Comparison of ENCODE assay signal across 13 mouse cellular contexts in the genomic region with DNA sequence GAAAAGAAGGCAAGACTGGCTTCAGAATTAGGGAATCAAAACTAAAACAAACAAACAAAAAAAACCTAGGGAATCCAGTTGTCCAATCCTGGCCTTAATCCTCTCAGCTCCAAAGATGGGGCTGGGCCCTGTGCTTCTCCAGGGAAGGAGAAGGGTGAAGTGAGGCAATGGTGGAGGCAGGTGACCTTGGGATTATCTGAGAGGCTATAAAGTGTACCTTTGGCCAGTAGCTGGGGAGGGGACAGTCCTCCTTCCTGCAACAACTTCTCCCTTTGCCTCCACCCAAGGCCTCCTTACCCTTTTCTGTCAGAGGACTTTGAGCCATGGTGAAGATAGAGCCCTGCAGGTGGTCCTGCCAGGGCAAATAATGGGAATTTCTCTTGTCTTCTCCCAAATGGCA. TPM values are rescaled to one million over a fixed set of nuclear protein-coding genes. Genes with fewer than 3 reads are reported as not detected.
A peak's percentile ranks its signal among the peaks of the same experiment; 100 is the strongest.
DNase-seq lines count a peak whose midpoint lies in the region; ATAC-seq and TF ChIP-seq lines count a peak whose summit lies in the region.
"Had no signal": no experiment of that assay in that cellular context is flagged by ENCODE, and none has a peak within 500 bp of the region (broad histone marks: within the 10 kb centered on the region; RNA-seq: fewer than 3 reads in every experiment).

No protein-coding gene starts in this region.

- no peak for TF ChIP-seq CTCF in liver, embryonic 14.5 days (IDR thresholded peaks at IDR 0.05; ENCODE audit: low read depth)
- TF ChIP-seq CTCF in forebrain, postnatal 0 days (IDR thresholded peaks at IDR 0.05; ENCODE audit: low read depth), result no peak

- DNase-seq in cerebellum, adult 9-10 months, result peak; percentile 33
- DNase-seq in cerebellum, postnatal 10 days, result no peak
- peak; percentile 43 for DNase-seq in kidney, adult 9 months
- DNase-seq in kidney, postnatal 14 days, result no peak
- DNase-seq in liver, embryonic 14.5 days (ENCODE audit: low read depth in 3 of 3, low spot score in 3 of 3), result no peak
- DNase-seq in forebrain, postnatal 0 days, result no peak
- DNase-seq: embryo, embryonic 11 days; kidney, adult 8-10 months; left cerebral cortex, postnatal 4 days; midbrain, embryonic 14.5 days had no signal

- H3K9me3 ChIP-seq in heart, embryonic 15.5 days (replicated peaks), result no peaks in the 10 kb centered on the region
- no peaks in the 10 kb centered on the region for H3K9me3 ChIP-seq in liver, embryonic 14.5 days (ENCODE audit: control insufficient read depth, low read length)
- no peaks in the 10 kb centered on the region for H3K9me3 ChIP-seq in forebrain, postnatal 0 days (ENCODE audit: low read length)

- peak overlapping the region; percentile 19; the same call in 1 of the 2 replicates for H3K9ac ChIP-seq in heart, embryonic 15.5 days
- peak overlapping the region; percentile 99 for H3K9ac ChIP-seq in liver, embryonic 14.5 days (replicated peaks)
- no peak overlapping the region for H3K9ac ChIP-seq in forebrain, postnatal 0 days

- peaks cover 50% of the 10 kb centered on the region for H3K4me1 ChIP-seq in heart, embryonic 15.5 days (replicated peaks)
- H3K4me1 ChIP-seq in liver, embryonic 14.5 days (replicated peaks; ENCODE audit: control insufficient read depth in 2 of 2, insufficient read depth in 2 of 2, low read length in 1 of 2), result peaks cover 27 to 42% of the 10 kb centered on the region in 2 experiments
- no peaks in the 10 kb centered on the region; the same call in none of the 2 replicates for H3K4me1 ChIP-seq in forebrain, postnatal 0 days (ENCODE audit: insufficient read depth)

- H3K36me3 ChIP-seq in heart, embryonic 15.5 days, result peaks cover 17% of the 10 kb centered on the region
- peaks cover 76% of the 10 kb centered on the region for H3K36me3 ChIP-seq in liver, embryonic 14.5 days (replicated peaks; ENCODE audit: control insufficient read depth, insufficient read depth, low read depth)
- H3K36me3 ChIP-seq in forebrain, postnatal 0 days (ENCODE audit: insufficient read depth), result peaks cover 11% of the 10 kb centered on the region

- ATAC-seq in heart, embryonic 15.5 days (replicated peaks; ENCODE audit: insufficient number of reproducible peaks, insufficient read depth, low FRiP score, low read depth), result no peak
- no peak for ATAC-seq in liver, embryonic 14.5 days (ENCODE audit: insufficient read depth)
- ATAC-seq in megakaryocyte-erythroid progenitor cell, adult 5-6 weeks (replicated peaks; ENCODE audit: low FRiP score, low TSS enrichment, poor library complexity, severe bottlenecking), result no peak
- no peak for ATAC-seq in forebrain, postnatal 0 days
- ATAC-seq: Patski had no signal

- H3K4me2 ChIP-seq in heart, embryonic 15.5 days, result peak overlapping the region; percentile 87
- H3K4me2 ChIP-seq in liver, embryonic 14.5 days (ENCODE audit: low read depth), result peak overlapping the region; percentile 97
- H3K4me2 ChIP-seq in forebrain, postnatal 0 days (ENCODE audit: low read depth), result no peak overlapping the region

- H3K4me3 ChIP-seq in heart, embryonic 15.5 days, result peak overlapping the region; percentile 92
- peak overlapping the region; percentile 93 to 96 for H3K4me3 ChIP-seq in liver, embryonic 14.5 days (ENCODE audit: insufficient read depth in 1 of 2, low read depth in 2 of 2, low read length in 2 of 2)
- no peak overlapping the region for H3K4me3 ChIP-seq in forebrain, postnatal 0 days (ENCODE audit: low read depth, low read length)

- H3K27me3 ChIP-seq in heart, embryonic 15.5 days, result no peaks in the 10 kb centered on the region
- no peaks in the 10 kb centered on the region for H3K27me3 ChIP-seq in liver, embryonic 14.5 days (ENCODE audit: control insufficient read depth, insufficient read depth, low read length)
- no peaks in the 10 kb centered on the region for H3K27me3 ChIP-seq in forebrain, postnatal 0 days (ENCODE audit: insufficient read depth, low read length)
- H3K27me3 ChIP-seq: Patski had no signal

- H3K27ac ChIP-seq in heart, embryonic 15.5 days, result peak overlapping the region; percentile 96
- H3K27ac ChIP-seq in liver, embryonic 14.5 days, result peak overlapping the region; percentile 99
- no peak overlapping the region for H3K27ac ChIP-seq in forebrain, postnatal 0 days (ENCODE audit: low read depth, low read length)

- no peak for TF ChIP-seq EP300 in liver, embryonic 14.5 days (IDR thresholded peaks at IDR 0.05; ENCODE audit: low read depth)

RNA-seq across cellular contexts. Expression of gene Dhrs11, which starts 1.3 kb away (rescaled TPM):
- polyA plus RNA-seq in heart, embryonic 15.5 days (2015; fragmentation: Nextera tagmentation; extraction: Ambion mirVana), result 59.0 and 62.3 TPM in 2 replicates
- polyA plus RNA-seq in liver, embryonic 14.5 days (2012; rRNA removed), result 210 and 211 TPM in 2 replicates
- 201 and 216 TPM in 2 replicates for polyA plus RNA-seq in liver, embryonic 14.5 days (2014; fragmentation: Nextera tagmentation; extraction: Ambion mirVana)
- total RNA-seq in megakaryocyte-erythroid progenitor cell, adult 5-6 weeks (2014; fragmentation: Nextera tagmentation), result 48.3 and 77.1 TPM in 2 replicates
- 22.0 and 43.6 TPM in 2 replicates for total RNA-seq in megakaryocyte-erythroid progenitor cell, adult 5-6 weeks (2017)
- 4.8 and 8.3 TPM in 2 replicates for total RNA-seq in forebrain, postnatal 0 days (2014; rRNA removed)
- 7.8 TPM in 2 replicates for polyA plus RNA-seq in forebrain, postnatal 0 days (2015; fragmentation: Nextera tagmentation; extraction: Ambion mirVana)

RNA-seq across cellular contexts. Expression of gene Mrm1, which starts 8.2 kb away (rescaled TPM):
- 19.7 and 22.5 TPM in 2 replicates for polyA plus RNA-seq in heart, embryonic 15.5 days (2015; fragmentation: Nextera tagmentation; extraction: Ambion mirVana)
- polyA plus RNA-seq in liver, embryonic 14.5 days (2012; rRNA removed), result 19.7 and 32.5 TPM in 2 replicates
- polyA plus RNA-seq in liver, embryonic 14.5 days (2014; fragmentation: Nextera tagmentation; extraction: Ambion mirVana), result 12.0 and 13.2 TPM in 2 replicates
- 15.6 and 20.8 TPM in 2 replicates for total RNA-seq in megakaryocyte-erythroid progenitor cell, adult 5-6 weeks (2014; fragmentation: Nextera tagmentation)
- 7.3 and 10.7 TPM in 2 replicates for total RNA-seq in megakaryocyte-erythroid progenitor cell, adult 5-6 weeks (2017)
- total RNA-seq in forebrain, postnatal 0 days (2014; rRNA removed), result 14.6 and 18.2 TPM in 2 replicates
- polyA plus RNA-seq in forebrain, postnatal 0 days (2015; fragmentation: Nextera tagmentation; extraction: Ambion mirVana), result 12.1 and 12.8 TPM in 2 replicates

RNA-seq across cellular contexts. Expression of gene Ggnbp2, which starts 43.1 kb away (rescaled TPM):
- 47.2 and 53.1 TPM in 2 replicates for polyA plus RNA-seq in heart, embryonic 15.5 days (2015; fragmentation: Nextera tagmentation; extraction: Ambion mirVana)
- 37.4 and 63.7 TPM in 2 replicates for polyA plus RNA-seq in liver, embryonic 14.5 days (2012; rRNA removed)
- 48.5 and 52.9 TPM in 2 replicates for polyA plus RNA-seq in liver, embryonic 14.5 days (2014; fragmentation: Nextera tagmentation; extraction: Ambion mirVana)
- 91.1 and 108 TPM in 2 replicates for total RNA-seq in megakaryocyte-erythroid progenitor cell, adult 5-6 weeks (2014; fragmentation: Nextera tagmentation)
- 155 and 184 TPM in 2 replicates for total RNA-seq in megakaryocyte-erythroid progenitor cell, adult 5-6 weeks (2017)
- 58.4 and 70.8 TPM in 2 replicates for total RNA-seq in forebrain, postnatal 0 days (2014; rRNA removed)
- 47.6 and 68.2 TPM in 2 replicates for polyA plus RNA-seq in forebrain, postnatal 0 days (2015; fragmentation: Nextera tagmentation; extraction: Ambion mirVana)

RNA-seq across cellular contexts. Expression of gene Myo19, which starts 52.5 kb away (rescaled TPM):
- 5.4 and 6.7 TPM in 2 replicates for polyA plus RNA-seq in heart, embryonic 15.5 days (2015; fragmentation: Nextera tagmentation; extraction: Ambion mirVana)
- 6.5 and 6.8 TPM in 2 replicates for polyA plus RNA-seq in liver, embryonic 14.5 days (2012; rRNA removed)
- polyA plus RNA-seq in liver, embryonic 14.5 days (2014; fragmentation: Nextera tagmentation; extraction: Ambion mirVana), result 3.9 and 4.7 TPM in 2 replicates
- 15.2 and 24.5 TPM in 2 replicates for total RNA-seq in megakaryocyte-erythroid progenitor cell, adult 5-6 weeks (2014; fragmentation: Nextera tagmentation)
- total RNA-seq in megakaryocyte-erythroid progenitor cell, adult 5-6 weeks (2017), result 3.5 and 10.3 TPM in 2 replicates
- 7.5 TPM in 2 replicates for total RNA-seq in forebrain, postnatal 0 days (2014; rRNA removed)
- polyA plus RNA-seq in forebrain, postnatal 0 days (2015; fragmentation: Nextera tagmentation; extraction: Ambion mirVana), result 3.0 and 3.6 TPM in 2 replicates

RNA-seq across cellular contexts. Expression of gene Pigw, which starts 52.6 kb away (rescaled TPM):
- polyA plus RNA-seq in heart, embryonic 15.5 days (2015; fragmentation: Nextera tagmentation; extraction: Ambion mirVana), result 2.4 and 2.5 TPM in 2 replicates
- polyA plus RNA-seq in liver, embryonic 14.5 days (2012; rRNA removed), result 3.3 and 4.1 TPM in 2 replicates
- polyA plus RNA-seq in liver, embryonic 14.5 days (2014; fragmentation: Nextera tagmentation; extraction: Ambion mirVana), result 1.2 and 1.4 TPM in 2 replicates
- total RNA-seq in megakaryocyte-erythroid progenitor cell, adult 5-6 weeks (2014; fragmentation: Nextera tagmentation), result 10.2 and 11.1 TPM in 2 replicates
- total RNA-seq in megakaryocyte-erythroid progenitor cell, adult 5-6 weeks (2017), result 12.3 and 14.5 TPM in 2 replicates
- 2.8 and 3.3 TPM in 2 replicates for total RNA-seq in forebrain, postnatal 0 days (2014; rRNA removed)
- polyA plus RNA-seq in forebrain, postnatal 0 days (2015; fragmentation: Nextera tagmentation; extraction: Ambion mirVana), result 1.3 and 2.3 TPM in 2 replicates

Comparison
In these comparisons a context has a peak if more than half of its experiments do, and no peak if none do; other contexts are left out.
1. DNase-seq: peak in cerebellum, adult 9-10 months (single experiment) and kidney, adult 9 months (single experiment); none in cerebellum, postnatal 10 days (0 of 2), kidney, postnatal 14 days (single experiment), liver, embryonic 14.5 days (0 of 3) and forebrain, postnatal 0 days (single experiment).